Mouse (Mus musculus): ENCODE measurements around the gene Arsb. TPM values are rescaled to one million over a fixed set of nuclear protein-coding genes. Genes with fewer than 3 reads are reported as not detected.
A peak's percentile ranks its signal among the peaks of the same experiment; 100 is the strongest.

Arsb gene
- polyA plus RNA-seq, 1 experiment from 2014 or later, result 14.1 TPM

- Histone ChIP-seq H3K9ac (no peak overlapping the region), H3K4me1 (no peaks in the 10 kb centered on the region), H3K27ac (no peak overlapping the region; the same call in 1 of the 2 replicates), H3K4me2 (no peak overlapping the region), H3K36me3 (no peaks in the 10 kb centered on the region; the same call in 1 of the 2 replicates), H3K27me3 (no peaks in the 10 kb centered on the region), H3K9me3 (no peaks in the 10 kb centered on the region), H3K4me3 (no peak overlapping the region)
- 69% methylated on average over 6 of the region's 6 CpGs for WGBS
- ATAC-seq (ENCODE audit: insufficient number of reproducible peaks, low FRiP score, low TSS enrichment, low read depth), result no peak
These were observed 101.2 kb downstream of the Arsb start for GRCm38 (mm10) chr13:93872591-93872990.

- 72% methylated on average over 2 of the region's 2 CpGs for WGBS
- no peak overlapping the region for H3K4me2 ChIP-seq
These were observed 106.5 kb downstream of the Arsb start for GRCm38 (mm10) chr13:93877924-93878323.

GRCm38 (mm10) chr13:93879426-93879825, 108.0 kb downstream of the Arsb start:
- ATAC-seq (ENCODE audit: insufficient number of reproducible peaks, low FRiP score, low TSS enrichment, low read depth), result no peak
- H3K36me3 ChIP-seq, result no peaks in the 10 kb centered on the region
- no peak overlapping the region for H3K9ac ChIP-seq
- H3K27me3 ChIP-seq, result no peaks in the 10 kb centered on the region
- H3K27ac ChIP-seq, result no peak overlapping the region
- WGBS, result 83% methylated on average over 5 of the region's 5 CpGs
- no peak overlapping the region for H3K4me3 ChIP-seq
- H3K4me2 ChIP-seq, result no peak overlapping the region
- H3K9me3 ChIP-seq, result no peaks in the 10 kb centered on the region
- no peaks in the 10 kb centered on the region for H3K4me1 ChIP-seq

More at GRCm38 (mm10) chr13:93877924-93878323, 106.5 kb downstream of the Arsb start:
- Histone ChIP-seq H3K27me3 (no peaks in the 10 kb centered on the region), H3K4me3 (no peak overlapping the region), H3K36me3 (no peaks in the 10 kb centered on the region), H3K9ac (no peak overlapping the region), H3K9me3 (no peaks in the 10 kb centered on the region), H3K27ac (no peak overlapping the region), H3K4me1 (no peaks in the 10 kb centered on the region)
- ATAC-seq (ENCODE audit: insufficient number of reproducible peaks, low FRiP score, low TSS enrichment, low read depth), result no peak

- Histone ChIP-seq H3K9me3 (no peaks in the 10 kb centered on the region), H3K27ac (no peak overlapping the region), H3K4me2 (no peak overlapping the region), H3K9ac (no peak overlapping the region), H3K4me3 (no peak overlapping the region), H3K27me3 (no peaks in the 10 kb centered on the region), H3K36me3 (no peaks in the 10 kb centered on the region), H3K4me1 (no peaks in the 10 kb centered on the region)
- no peak for ATAC-seq (ENCODE audit: insufficient number of reproducible peaks, low FRiP score, low TSS enrichment, low read depth)
- WGBS, result 71% methylated on average over 3 of the region's 3 CpGs
These were observed 110.7 kb downstream of the Arsb start for GRCm38 (mm10) chr13:93882132-93882531.

GRCm38 (mm10) chr13:93886999-93887398, 115.6 kb downstream of the Arsb start:
- Histone ChIP-seq H3K27me3 (no peaks in the 10 kb centered on the region), H3K9me3 (no peaks in the 10 kb centered on the region), H3K27ac (peak overlapping the region; percentile 33; the same call in 1 of the 2 replicates), H3K4me1 (peaks cover 11% of the 10 kb centered on the region), H3K4me3 (no peak overlapping the region), H3K9ac (no peak overlapping the region), H3K4me2 (no peak overlapping the region), H3K36me3 (no peaks in the 10 kb centered on the region)
- WGBS, result 88% methylated on average over 5 of the region's 5 CpGs
- ATAC-seq (ENCODE audit: insufficient number of reproducible peaks, low FRiP score, low TSS enrichment, low read depth), result no peak

- Histone ChIP-seq H3K9ac (no peak overlapping the region), H3K4me2 (no peak overlapping the region), H3K4me3 (no peak overlapping the region), H3K27ac (peak overlapping the region; percentile 33; the same call in 1 of the 2 replicates), H3K27me3 (no peaks in the 10 kb centered on the region), H3K36me3 (no peaks in the 10 kb centered on the region), H3K4me1 (peaks cover 11% of the 10 kb centered on the region), H3K9me3 (no peaks in the 10 kb centered on the region)
- ATAC-seq (ENCODE audit: insufficient number of reproducible peaks, low FRiP score, low TSS enrichment, low read depth), result peak; percentile 73
- 65% methylated on average over 2 of the region's 2 CpGs for WGBS
These were observed 116.8 kb downstream of the Arsb start for GRCm38 (mm10) chr13:93888196-93888595.

- Histone ChIP-seq H3K4me1 (peaks cover 11% of the 10 kb centered on the region), H3K9me3 (no peaks in the 10 kb centered on the region), H3K27ac (no peak overlapping the region), H3K27me3 (no peaks in the 10 kb centered on the region), H3K4me3 (no peak overlapping the region), H3K36me3 (no peaks in the 10 kb centered on the region), H3K4me2 (no peak overlapping the region), H3K9ac (no peak overlapping the region)
- ATAC-seq (ENCODE audit: insufficient number of reproducible peaks, low FRiP score, low TSS enrichment, low read depth), result no peak
- 66% methylated on average over 3 of the region's 3 CpGs for WGBS
These were observed 117.5 kb downstream of the Arsb start for GRCm38 (mm10) chr13:93888916-93889315.

GRCm38 (mm10) chr13:93889991-93890390, 118.6 kb downstream of the Arsb start:
- Histone ChIP-seq H3K4me3 (no peak overlapping the region), H3K9me3 (no peaks in the 10 kb centered on the region), H3K9ac (no peak overlapping the region), H3K27ac (no peak overlapping the region), H3K36me3 (no peaks in the 10 kb centered on the region), H3K4me2 (no peak overlapping the region), H3K27me3 (no peaks in the 10 kb centered on the region), H3K4me1 (peaks cover 11% of the 10 kb centered on the region)
- 78% methylated on average over 3 of the region's 3 CpGs for WGBS
- ATAC-seq (ENCODE audit: insufficient number of reproducible peaks, low FRiP score, low TSS enrichment, low read depth), result no peak

GRCm38 (mm10) chr13:93891276-93891675, 119.8 kb downstream of the Arsb start:
- no peak for ATAC-seq (ENCODE audit: insufficient number of reproducible peaks, low FRiP score, low TSS enrichment, low read depth)
- no peak overlapping the region for H3K9ac ChIP-seq
- H3K9me3 ChIP-seq, result no peaks in the 10 kb centered on the region
- H3K4me2 ChIP-seq, result no peak overlapping the region
- H3K4me3 ChIP-seq, result no peak overlapping the region
- no peaks in the 10 kb centered on the region for H3K36me3 ChIP-seq
- no peak overlapping the region for H3K27ac ChIP-seq
- 70% methylated on average over 6 of the region's 6 CpGs for WGBS
- no peaks in the 10 kb centered on the region for H3K27me3 ChIP-seq
- H3K4me1 ChIP-seq, result peaks cover 11% of the 10 kb centered on the region

- Histone ChIP-seq H3K4me3 (no peak overlapping the region), H3K27ac (no peak overlapping the region), H3K9me3 (no peaks in the 10 kb centered on the region), H3K9ac (no peak overlapping the region), H3K4me1 (peaks cover 11% of the 10 kb centered on the region), H3K27me3 (no peaks in the 10 kb centered on the region), H3K36me3 (no peaks in the 10 kb centered on the region), H3K4me2 (no peak overlapping the region)
- 81% methylated on average over 7 of the region's 7 CpGs for WGBS
- ATAC-seq (ENCODE audit: insufficient number of reproducible peaks, low FRiP score, low TSS enrichment, low read depth), result no peak
These were observed 120.7 kb downstream of the Arsb start for GRCm38 (mm10) chr13:93892101-93892500.

- no peak for ATAC-seq (ENCODE audit: insufficient number of reproducible peaks, low FRiP score, low TSS enrichment, low read depth)
- no peaks in the 10 kb centered on the region for H3K36me3 ChIP-seq
- peaks cover 5% of the 10 kb centered on the region; the same call in 1 of the 2 replicates for H3K4me1 ChIP-seq
- H3K9me3 ChIP-seq, result no peaks in the 10 kb centered on the region
- 86% methylated on average over 2 of the region's 2 CpGs for WGBS
- H3K4me3 ChIP-seq, result no peak overlapping the region
- H3K9ac ChIP-seq, result no peak overlapping the region
- no peaks in the 10 kb centered on the region for H3K27me3 ChIP-seq
- no peak overlapping the region for H3K4me2 ChIP-seq
- no peak overlapping the region for H3K27ac ChIP-seq
These were observed 122.7 kb downstream of the Arsb start for GRCm38 (mm10) chr13:93894105-93894504.

- 58% methylated on average over 2 of the region's 2 CpGs for WGBS
- ATAC-seq (ENCODE audit: insufficient number of reproducible peaks, low FRiP score, low TSS enrichment, low read depth), result no peak
These were observed 124.0 kb downstream of the Arsb start for GRCm38 (mm10) chr13:93895430-93895829.

More at GRCm38 (mm10) chr13:93895430-93895829, 124.0 kb downstream of the Arsb start:
- Histone ChIP-seq H3K9me3 (no peaks in the 10 kb centered on the region), H3K4me2 (no peak overlapping the region), H3K27ac (no peak overlapping the region), H3K4me1 (peaks cover 14% of the 10 kb centered on the region), H3K36me3 (no peaks in the 10 kb centered on the region), H3K9ac (no peak overlapping the region), H3K4me3 (no peak overlapping the region), H3K27me3 (no peaks in the 10 kb centered on the region)
